Mouse (Mus musculus) ES-E14 (cell line): ENCODE data around the gene Snap23.

Source experiments
- CHD2 ChIP-seq: IDR thresholded peaks from 2 replicates; pipeline ENCODE4 v1.6.1; 2014; ENCODE audit warnings: mild to moderate bottlenecking, low read depth, low read length, inconsistent platforms
- HCFC1 ChIP-seq: IDR thresholded peaks from 2 replicates; pipeline ENCODE4 v1.6.1; 2012; ENCODE audit warnings: low read length, inconsistent platforms, borderline replicate concordance; ENCODE audit not compliant: insufficient read depth
- MAFK ChIP-seq: IDR thresholded peaks from 2 replicates; pipeline ENCODE4 v1.6.1; 2014; ENCODE audit warnings: mild to moderate bottlenecking, low read depth, low read length, inconsistent platforms; ENCODE audit not compliant: insufficient read depth
- ZNF384 ChIP-seq: IDR thresholded peaks from 2 replicates; pipeline ENCODE4 v1.6.1; 2012; ENCODE audit warnings: low read depth, low read length, inconsistent platforms

DNA sequence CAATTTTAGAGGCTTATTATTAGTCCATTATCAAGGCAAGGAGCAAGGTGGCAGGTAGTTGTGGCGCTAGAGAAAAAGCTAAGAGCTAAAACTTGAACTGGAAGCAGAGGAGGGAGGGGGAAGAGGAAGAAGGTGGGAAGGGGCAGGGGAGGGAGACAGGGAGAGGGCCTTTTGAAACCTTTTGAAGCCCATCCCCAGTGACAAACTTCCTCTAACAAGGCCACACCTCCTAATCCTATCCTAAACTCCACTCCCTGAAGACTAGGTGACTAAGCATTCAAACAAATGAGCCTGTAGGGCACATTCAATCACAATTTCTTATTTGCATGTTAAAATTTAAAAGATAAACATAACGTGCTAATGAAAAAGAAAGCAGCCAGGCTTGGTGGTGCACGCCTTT lies 8.7 kb upstream of the Snap23 start:
- TF ChIP-seq HCFC1 (no peak), CHD2 (no peak), MAFK (no peak), ZNF384 (no peak)
